Comparison of ENCODE assay signal across 10 mouse cellular contexts in the genomic region with DNA sequence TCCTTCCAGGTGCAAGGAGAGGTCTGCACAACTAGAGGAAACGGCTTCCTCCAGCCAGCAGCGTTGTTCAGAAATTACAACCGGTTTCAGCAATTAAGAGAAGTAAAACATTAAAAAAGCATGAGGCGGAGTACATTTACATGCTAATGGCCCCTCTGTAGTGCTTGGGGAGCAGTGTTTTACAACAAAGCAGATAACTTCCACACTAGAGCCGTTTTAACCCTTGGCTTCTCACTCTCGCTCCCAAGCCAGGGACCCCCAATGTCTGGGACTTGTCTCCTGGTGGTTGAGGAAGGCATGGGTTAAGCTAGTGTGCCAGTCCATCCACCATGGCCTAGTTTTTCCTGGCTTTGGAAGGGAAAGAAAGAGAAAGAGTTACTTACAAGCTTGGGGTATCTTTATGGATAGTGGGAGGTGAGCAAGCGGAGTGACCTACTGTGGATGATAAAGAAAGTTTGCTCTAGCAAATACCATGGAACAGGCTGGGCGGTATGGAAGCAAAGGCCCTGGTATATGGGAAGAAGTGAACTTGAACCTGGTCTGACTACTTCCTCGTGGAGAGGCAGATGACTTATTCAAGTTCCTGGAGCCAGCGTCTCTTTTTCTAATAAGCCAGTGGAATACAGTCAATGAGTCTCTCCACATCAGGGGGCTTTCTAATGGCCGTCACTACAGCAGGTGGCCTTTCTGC.
A peak's percentile ranks its signal among the peaks of the same experiment; 100 is the strongest.
DNase-seq lines count a peak whose midpoint lies in the region; ATAC-seq lines count a peak whose summit lies in the region.
"Had no signal": no experiment of that assay in that cellular context is flagged by ENCODE, and none has a peak within 500 bp of the region (broad histone marks: within the 10 kb centered on the region; RNA-seq: fewer than 3 reads in every experiment).

No protein-coding gene starts in this region.

- ATAC-seq in forebrain, embryonic 13.5 days, result peak; percentile 41
- ATAC-seq in intestine, embryonic 15.5 days, result peak; percentile 72
- ATAC-seq in erythroid progenitor cell, adult 5-6 weeks (replicated peaks; ENCODE audit: low FRiP score, poor library complexity, severe bottlenecking), result no peak

- H3K27ac ChIP-seq in forebrain, embryonic 13.5 days, result peak overlapping the region; percentile 81
- H3K27ac ChIP-seq in intestine, embryonic 15.5 days, result peak overlapping the region; percentile 66
- peak overlapping the region; percentile 91 for H3K27ac ChIP-seq in midbrain, embryonic 10.5 days (replicated peaks)

- no peaks in the 10 kb centered on the region for H3K27me3 ChIP-seq in forebrain, embryonic 13.5 days
- H3K27me3 ChIP-seq in intestine, embryonic 15.5 days (replicated peaks), result no peaks in the 10 kb centered on the region
- H3K27me3 ChIP-seq in midbrain, embryonic 10.5 days (ENCODE audit: low read depth, poor library complexity, severe bottlenecking), result peaks cover 48% of the 10 kb centered on the region
- H3K27me3 ChIP-seq: megakaryocyte, embryonic 14.5 days had no signal

- H3K4me3 ChIP-seq in forebrain, embryonic 13.5 days, result no peak overlapping the region
- H3K4me3 ChIP-seq in intestine, embryonic 15.5 days (replicated peaks), result no peak overlapping the region
- no peak overlapping the region for H3K4me3 ChIP-seq in midbrain, embryonic 10.5 days
- H3K4me3 ChIP-seq: megakaryocyte, embryonic 14.5 days had no signal

- H3K9ac ChIP-seq in forebrain, embryonic 13.5 days, result no peak overlapping the region; the same call in 1 of the 2 replicates
- no peak overlapping the region for H3K9ac ChIP-seq in intestine, embryonic 15.5 days

- DNase-seq in ES-CJ7 (ENCODE audit: low read depth, low spot score), result peak; percentile 33
- DNase-seq in midbrain, embryonic 10.5 days (ENCODE audit: low spot score), result no peak
- no peak for DNase-seq in gastrocnemius, adult 18-20 months (ENCODE audit: low spot score)
- DNase-seq in left cerebral cortex, postnatal 10 days (ENCODE audit: extremely low spot score in 1 of 2, low spot score in 2 of 2), result no peak
- DNase-seq in urinary bladder, adult 18-20 months (ENCODE audit: low spot score in 2 of 2), result no peak
- DNase-seq: heart, postnatal 4 days had no signal

- intact Hi-C loops in left cerebral cortex, postnatal 10 days (cut with DNase I), result no loop called here

- H3K4me2 ChIP-seq in forebrain, embryonic 13.5 days, result peak overlapping the region; percentile 25
- 0 out of 2 replicates have a peak overlapping the region, but pooled peaks have one; percentile 1 for H3K4me2 ChIP-seq in intestine, embryonic 15.5 days (replicated peaks)

- WGBS in forebrain, embryonic 13.5 days, result 22% methylated on average over 11 of the region's 11 CpGs
- WGBS in intestine, embryonic 15.5 days, result 47% methylated on average over 11 of the region's 11 CpGs
- whole genome bisulfite sequencing in midbrain, embryonic 10.5 days, result 56% methylated on average over 11 of the region's 11 CpGs

- no peaks in the 10 kb centered on the region for H3K9me3 ChIP-seq in forebrain, embryonic 13.5 days (replicated peaks)
- H3K9me3 ChIP-seq in intestine, embryonic 15.5 days, result no peaks in the 10 kb centered on the region
- H3K9me3 ChIP-seq in midbrain, embryonic 10.5 days (replicated peaks), result no peaks in the 10 kb centered on the region

- no peaks in the 10 kb centered on the region for H3K36me3 ChIP-seq in forebrain, embryonic 13.5 days (ENCODE audit: poor library complexity, severe bottlenecking)
- no peaks in the 10 kb centered on the region for H3K36me3 ChIP-seq in intestine, embryonic 15.5 days
- H3K36me3 ChIP-seq in midbrain, embryonic 10.5 days, result no peaks in the 10 kb centered on the region

- H3K4me1 ChIP-seq in forebrain, embryonic 13.5 days, result peaks cover 53% of the 10 kb centered on the region
- H3K4me1 ChIP-seq in intestine, embryonic 15.5 days (replicated peaks), result peaks cover 13% of the 10 kb centered on the region
- H3K4me1 ChIP-seq in midbrain, embryonic 10.5 days, result peaks cover 67% of the 10 kb centered on the region
- H3K4me1 ChIP-seq: megakaryocyte, embryonic 14.5 days had no signal
